Mouse (Mus musculus) spleen, postnatal 14 days (tissue): ENCODE measurements around the gene Meaf6.
A peak's percentile ranks its signal among the peaks of the same experiment; 100 is the strongest.

Source experiments
- DNase-seq, 2 experiments: peaks; one replicate each; pipeline ENCODE4 v3.0.0; 2021 to 2022; ENCODE audit warnings: low spot score in 2 of 2

Meaf6 gene

GRCm38 (mm10) chr4:125115710-125116089 lies 30.8 kb downstream of the Meaf6 start:
- DNase-seq, result no peak

GRCm38 (mm10) chr4:125116090-125116861 lies 31.3 kb downstream of the Meaf6 start:
- no peak for DNase-seq

- no peak for DNase-seq
Measured at GRCm38 (mm10) chr4:125116929-125117328, 32.0 kb downstream of the Meaf6 start.

GRCm38 (mm10) chr4:125117902-125118320 lies 33.0 kb downstream of the Meaf6 start:
- no peak for DNase-seq

GRCm38 (mm10) chr4:125119070-125119469 lies 34.1 kb downstream of the Meaf6 start:
- no peak for DNase-seq

GRCm38 (mm10) chr4:125119721-125120120 lies 34.8 kb downstream of the Meaf6 start:
- DNase-seq, result no peak

GRCm38 (mm10) chr4:125122431-125123278 lies 37.7 kb downstream of the Meaf6 start:
- DNase-seq, result no peak

GRCm38 (mm10) chr4:125123279-125123671 lies 38.3 kb downstream of the Meaf6 start:
- DNase-seq, result no peak

- DNase-seq, result peak; percentile 49 to 58
Measured at GRCm38 (mm10) chr4:125124424-125125209, 39.7 kb downstream of the Meaf6 start.

- DNase-seq, result no peak
Measured at GRCm38 (mm10) chr4:125125361-125125921, 40.5 kb downstream of the Meaf6 start.

- DNase-seq, result no peak
Measured at GRCm38 (mm10) chr4:125126186-125126585, 41.3 kb downstream of the Meaf6 start.

GRCm38 (mm10) chr4:125126761-125127160 lies 41.8 kb downstream of the Meaf6 start:
- no peak for DNase-seq

GRCm38 (mm10) chr4:125127305-125128084 lies 42.6 kb downstream of the Meaf6 start, which contains the start of gene Zc3h12a:
Zc3h12a (minus strand) TSS chr4:125127840.
- peak; percentile 88 to 91 for DNase-seq

GRCm38 (mm10) chr4:125131493-125131892 lies 46.6 kb downstream of the Meaf6 start:
- no peak for DNase-seq

- DNase-seq, result peak in 1 of 2 experiments; percentile 73
Measured at GRCm38 (mm10) chr4:125132394-125132793, 47.5 kb downstream of the Meaf6 start.

- no peak for DNase-seq
Measured at GRCm38 (mm10) chr4:125134192-125134591, 49.3 kb downstream of the Meaf6 start.

- no peak for DNase-seq
Measured at GRCm38 (mm10) chr4:125134631-125135030, 49.7 kb downstream of the Meaf6 start.

GRCm38 (mm10) chr4:125135076-125135855 lies 50.3 kb downstream of the Meaf6 start:
- no peak for DNase-seq

- no peak for DNase-seq
Measured at GRCm38 (mm10) chr4:125136303-125136888, 51.5 kb downstream of the Meaf6 start.

GRCm38 (mm10) chr4:125138321-125138720 lies 53.4 kb downstream of the Meaf6 start:
- no peak for DNase-seq
